Mouse (Mus musculus) forebrain, embryonic 16.5 days (tissue): ENCODE data around the gene Ascl1. TPM values are rescaled to one million over a fixed set of nuclear protein-coding genes. Genes with fewer than 3 reads are reported as not detected.

Experiments used
- ATAC-seq: fragments of 200-750 bp; cut with Nextera tagmentation; 2 replicates; pipeline ENCODE4 v1.8.0; 2017; ENCODE audit warnings: mild to moderate bottlenecking, moderate library complexity
- H3K27ac ChIP-seq: fragments of 300-500 bp; sonication (generic); 2 replicates; pipeline ENCODE4 v1.5.1; 2014; ENCODE audit warnings: low read length, control low read depth
- H3K27me3 ChIP-seq: fragments of 300-500 bp; sonication (generic); replicated peaks from 2 replicates; pipeline ENCODE4 v1.6.1; 2014; ENCODE audit warnings: low read length; ENCODE audit not compliant: control insufficient read depth, insufficient read depth
- H3K36me3 ChIP-seq: fragments of 300-500 bp; sonication (generic); 2 replicates; pipeline ENCODE4 v1.6.1; 2014; ENCODE audit not compliant: control insufficient read depth, insufficient read depth
- H3K4me1 ChIP-seq: fragments of 300-500 bp; sonication (generic); replicated peaks from 2 replicates; pipeline ENCODE4 v1.6.1; 2014; ENCODE audit warnings: low read length; ENCODE audit not compliant: control insufficient read depth, insufficient read depth
- H3K4me2 ChIP-seq: fragments of 300-500 bp; sonication (generic); 2 replicates; pipeline ENCODE4 v1.6.1; 2014; ENCODE audit warnings: mild to moderate bottlenecking, low read length, control low read depth
- H3K4me3 ChIP-seq: fragments of 300-500 bp; sonication (generic); replicated peaks from 2 replicates; pipeline ENCODE4 v1.5.1; 2014; ENCODE audit warnings: mild to moderate bottlenecking, low read length, control low read depth
- H3K9ac ChIP-seq: fragments of 300-500 bp; sonication (generic); replicated peaks from 2 replicates; pipeline ENCODE4 v1.6.1; 2014; ENCODE audit warnings: low read depth, low read length, control low read depth
- H3K9me3 ChIP-seq: fragments of 300-500 bp; sonication (generic); 2 replicates; pipeline ENCODE4 v1.6.1; 2016; ENCODE audit warnings: low read length; ENCODE audit not compliant: control insufficient read depth
- WGBS: fragments of 180-500 bp; shearing (Covaris S2); extraction: QIAGEN DNeasy Blood & Tissue Kit; methylation state at CpG from one replicate; pipeline ENCODE4 v1.1.7; 2014; 5-methylcytosine and 5-hydroxymethylcytosine counted together
- polyA plus RNA-seq: library from polyadenylated mRNA; unstranded; fragments of >200 nt; fragmentation: Nextera tagmentation; extraction: Ambion mirVana; gene quantifications from 2 replicates; pipeline ENCODE4 v1.2.1, GENCODE M21; 2015

Gene Ascl1
- polyA plus RNA-seq, 1 experiment from 2014 or later = 15.7 TPM

- peaks cover 60% of the 10 kb centered on the region for H3K4me1 ChIP-seq
- under 1% methylated on average over 18 of the region's 18 CpGs for WGBS
Observed at GRCm38 (mm10) chr10:87489246-87490009, 4.0 kb downstream of the Ascl1 start.

GRCm38 (mm10) chr10:87488429-87489145 lies 4.9 kb downstream of the Ascl1 start:
- H3K9ac ChIP-seq = peak overlapping the region; percentile 44
- WGBS = 0% methylated on average over 16 of the region's 16 CpGs
- peak overlapping the region; percentile 57 for H3K4me2 ChIP-seq
- H3K27me3 ChIP-seq = no peaks in the 10 kb centered on the region
- ATAC-seq = peak; percentile 74
- H3K36me3 ChIP-seq = no peaks in the 10 kb centered on the region
- no peaks in the 10 kb centered on the region for H3K9me3 ChIP-seq
- peak overlapping the region; percentile 31 for H3K4me3 ChIP-seq
- H3K27ac ChIP-seq = peak overlapping the region; percentile 84
- H3K4me1 ChIP-seq = peaks cover 53% of the 10 kb centered on the region

More at GRCm38 (mm10) chr10:87489246-87490009, 4.0 kb downstream of the Ascl1 start:
- H3K9ac ChIP-seq = no peak overlapping the region; the same call in 1 of the 2 replicates
- peak overlapping the region; percentile 57 for H3K4me2 ChIP-seq
- no peaks in the 10 kb centered on the region for H3K36me3 ChIP-seq
- H3K27me3 ChIP-seq = no peaks in the 10 kb centered on the region
- no peaks in the 10 kb centered on the region for H3K9me3 ChIP-seq
- H3K27ac ChIP-seq = peak overlapping the region; percentile 84
- peak overlapping the region; percentile 14 for H3K4me3 ChIP-seq
- ATAC-seq = peak; percentile 32

- H3K36me3 ChIP-seq = no peaks in the 10 kb centered on the region
- peak overlapping the region; percentile 61 for H3K9ac ChIP-seq
- no peaks in the 10 kb centered on the region for H3K9me3 ChIP-seq
- no peaks in the 10 kb centered on the region for H3K27me3 ChIP-seq
- peak overlapping the region; percentile 58 for H3K27ac ChIP-seq
- H3K4me1 ChIP-seq = peaks cover 43% of the 10 kb centered on the region
- peak overlapping the region; percentile 49 for H3K4me3 ChIP-seq
- ATAC-seq = peak; percentile 56
- peak overlapping the region; percentile 91 for H3K4me2 ChIP-seq
- under 1% methylated on average over 33 of the region's 33 CpGs for WGBS
Observed at GRCm38 (mm10) chr10:87485721-87486620, 7.5 kb downstream of the Ascl1 start.

GRCm38 (mm10) chr10:87484831-87485720 lies 8.4 kb downstream of the Ascl1 start:
- H3K9ac ChIP-seq = peak overlapping the region; percentile 61
- no peak for ATAC-seq

GRCm38 (mm10) chr10:87477895-87478294 lies 15.6 kb downstream of the Ascl1 start:
- Histone ChIP-seq H3K4me1 (peaks cover 5% of the 10 kb centered on the region), H3K27me3 (no peaks in the 10 kb centered on the region), H3K9ac (no peak overlapping the region), H3K4me3 (no peak overlapping the region), H3K27ac (no peak overlapping the region), H3K36me3 (no peaks in the 10 kb centered on the region), H3K4me2 (no peak overlapping the region), H3K9me3 (peaks cover 3% of the 10 kb centered on the region; the same call in 1 of the 2 replicates)
- no peak for ATAC-seq
- 86% methylated on average over 5 of the region's 5 CpGs for WGBS

More at GRCm38 (mm10) chr10:87484831-87485720, 8.4 kb downstream of the Ascl1 start:
- WGBS = 1% methylated on average over 17 of the region's 17 CpGs
- peak overlapping the region; percentile 91 for H3K4me2 ChIP-seq
- peak overlapping the region; percentile 58 for H3K27ac ChIP-seq
- H3K36me3 ChIP-seq = no peaks in the 10 kb centered on the region
- H3K4me1 ChIP-seq = peaks cover 38% of the 10 kb centered on the region
- H3K9me3 ChIP-seq = peaks cover 1% of the 10 kb centered on the region; the same call in 1 of the 2 replicates
- peak overlapping the region; percentile 49 for H3K4me3 ChIP-seq
- no peaks in the 10 kb centered on the region for H3K27me3 ChIP-seq

- no peak for ATAC-seq
- no peaks in the 10 kb centered on the region for H3K27me3 ChIP-seq
Observed at GRCm38 (mm10) chr10:87474971-87475370, 18.5 kb downstream of the Ascl1 start.

GRCm38 (mm10) chr10:87473475-87474131 lies 19.9 kb downstream of the Ascl1 start:
- Histone ChIP-seq H3K27me3 (no peaks in the 10 kb centered on the region), H3K27ac (no peak overlapping the region), H3K4me2 (no peak overlapping the region), H3K9ac (no peak overlapping the region), H3K4me1 (peaks cover 5% of the 10 kb centered on the region), H3K36me3 (no peaks in the 10 kb centered on the region), H3K9me3 (no peaks in the 10 kb centered on the region), H3K4me3 (no peak overlapping the region)
- 45% methylated on average over 10 of the region's 10 CpGs for WGBS
- ATAC-seq = no peak

More at GRCm38 (mm10) chr10:87474971-87475370, 18.5 kb downstream of the Ascl1 start:
- peaks cover 5% of the 10 kb centered on the region for H3K4me1 ChIP-seq
- WGBS = 28% methylated on average over 2 of the region's 2 CpGs
- H3K27ac ChIP-seq = no peak overlapping the region
- no peak overlapping the region for H3K4me3 ChIP-seq
- H3K4me2 ChIP-seq = no peak overlapping the region
- H3K36me3 ChIP-seq = no peaks in the 10 kb centered on the region
- no peak overlapping the region for H3K9ac ChIP-seq
- peaks cover under 1% of the 10 kb centered on the region; the same call in 1 of the 2 replicates for H3K9me3 ChIP-seq

GRCm38 (mm10) chr10:87450777-87451176 lies 42.7 kb downstream of the Ascl1 start:
- Histone ChIP-seq H3K4me2 (no peak overlapping the region), H3K36me3 (no peaks in the 10 kb centered on the region)
- 91% methylated on average over 3 of the region's 3 CpGs for WGBS

More at GRCm38 (mm10) chr10:87450777-87451176, 42.7 kb downstream of the Ascl1 start:
- ATAC-seq = no peak
- H3K9ac ChIP-seq = no peak overlapping the region
- no peaks in the 10 kb centered on the region for H3K9me3 ChIP-seq
- no peak overlapping the region for H3K27ac ChIP-seq
- H3K27me3 ChIP-seq = no peaks in the 10 kb centered on the region
- no peak overlapping the region for H3K4me3 ChIP-seq
- H3K4me1 ChIP-seq = peaks cover 21% of the 10 kb centered on the region
